Mouse (Mus musculus): ENCODE data around the gene Wdr83os. TPM values are rescaled to one million over a fixed set of nuclear protein-coding genes. Genes with fewer than 3 reads are reported as not detected.

Wdr83os gene
- 10 to 100 TPM; 39.8 to 43.1 TPM for total RNA-seq (2021)
- long read RNA-seq, experiment 1, transcript Wdr83os-201 (4 exons, 922 nt), result major isoform, 59 of 67 reads
- long read RNA-seq, experiment 1, transcript Wdr83os-203 (3 exons, 798 nt), result minor isoform, 7 of 67 reads
- long read RNA-seq, experiment 1, partial matches to known transcripts, result 1 of 67 reads
- long read RNA-seq, experiment 1, other reads (novel, unspliced or antisense), result 0 of 67 reads
- long read RNA-seq, experiment 2, transcript Wdr83os-203 (3 exons, 798 nt), result minor isoform, 6 of 53 reads
- long read RNA-seq, experiment 2, transcript Wdr83os-201 (4 exons, 922 nt), result major isoform, 45 of 53 reads
- long read RNA-seq, experiment 2, partial matches to known transcripts, result 1 of 53 reads
- long read RNA-seq, experiment 2, other reads (novel, unspliced or antisense), result 0 of 53 reads

DNA sequence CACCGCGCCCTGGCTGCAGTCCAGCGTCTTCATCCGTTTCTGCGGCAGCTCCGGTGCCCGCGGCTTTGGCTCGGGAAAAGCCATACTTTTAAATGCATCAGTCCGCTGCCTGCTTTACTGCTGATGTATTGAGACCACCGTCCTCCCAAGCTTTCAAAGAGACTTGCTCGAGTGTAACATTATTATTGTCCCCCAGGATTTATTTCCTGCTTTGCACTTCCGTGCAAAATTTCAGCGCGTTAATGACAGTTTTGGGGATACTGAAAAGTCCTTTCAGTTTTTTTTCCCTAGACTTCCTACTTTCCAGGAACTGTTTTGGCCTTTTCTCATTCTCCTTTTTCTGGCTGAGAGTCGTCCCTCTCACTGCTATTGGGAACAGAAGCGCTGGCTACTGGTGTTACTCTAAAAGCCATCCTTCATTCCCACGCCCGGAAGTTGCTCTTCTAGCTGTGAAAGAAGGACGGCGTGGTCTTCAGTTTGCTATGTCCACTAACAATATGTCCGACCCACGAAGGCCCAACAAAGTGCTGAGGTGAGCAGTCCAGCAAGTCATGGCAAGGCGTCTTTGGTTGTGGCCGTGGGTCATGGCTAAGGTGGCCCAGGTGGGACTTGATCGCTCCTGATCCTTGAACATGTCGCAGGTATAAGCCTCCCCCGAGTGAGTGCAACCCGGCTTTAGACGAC, at the start of gene Wdr83os:
Wdr83os (plus strand) TSS at position 209 of the 684 bp plus-strand sequence.
- peak; percentile 34 for DNase-seq

GRCm38 (mm10) chr8:85032622-85033311, 47.8 kb upstream of the Wdr83os start:
- no peak for DNase-seq

GRCm38 (mm10) chr8:85033867-85034266, 46.7 kb upstream of the Wdr83os start:
- no peak for DNase-seq

DNA sequence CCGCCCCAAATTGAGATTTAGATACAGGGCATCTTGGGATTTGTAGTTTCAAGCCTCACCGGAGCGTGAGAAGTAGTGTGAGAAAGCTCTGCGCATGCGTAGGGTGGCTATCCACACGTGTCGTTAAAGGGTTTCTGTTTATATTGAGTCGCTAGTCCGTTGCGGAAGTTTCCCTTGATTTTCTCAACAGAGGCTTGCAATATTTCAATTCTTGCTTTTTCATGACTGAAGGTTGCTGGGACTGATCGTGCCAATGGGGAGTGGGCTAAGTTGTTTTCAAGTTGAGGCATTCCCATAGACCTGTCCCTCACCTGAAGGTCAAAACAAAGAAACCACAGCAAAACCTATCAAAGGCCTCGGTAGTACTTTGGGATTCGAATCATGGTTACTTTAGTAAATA, 45.8 kb upstream of the Wdr83os start:
- peak; percentile 50 for DNase-seq

DNA sequence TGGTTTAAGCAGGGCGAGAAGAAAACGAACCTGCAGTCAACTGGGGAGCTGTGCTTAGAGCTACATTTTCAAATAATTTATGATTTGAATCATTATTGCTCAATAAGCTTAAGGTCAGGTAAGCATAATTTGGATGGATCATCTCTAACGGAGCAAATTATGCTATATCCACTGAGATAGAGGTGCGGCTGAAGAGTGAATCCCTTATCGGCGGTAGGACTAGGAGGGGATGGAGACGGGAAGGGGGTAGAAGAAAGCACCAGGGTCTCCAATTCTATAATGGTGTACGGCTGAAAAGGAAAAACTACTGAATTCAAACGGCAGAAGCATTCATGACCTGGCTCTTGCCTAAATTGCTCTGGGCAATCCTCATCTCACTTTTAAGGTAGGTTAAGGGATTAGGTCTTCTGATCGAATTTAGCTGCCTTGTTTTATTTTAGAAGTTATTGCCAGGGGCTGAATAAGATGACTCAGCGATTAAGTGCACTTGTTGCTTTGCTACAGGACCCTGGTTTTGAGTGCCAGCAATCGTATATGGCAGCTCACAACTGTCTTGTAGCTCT, 45.3 kb upstream of the Wdr83os start:
- no peak for DNase-seq

DNA sequence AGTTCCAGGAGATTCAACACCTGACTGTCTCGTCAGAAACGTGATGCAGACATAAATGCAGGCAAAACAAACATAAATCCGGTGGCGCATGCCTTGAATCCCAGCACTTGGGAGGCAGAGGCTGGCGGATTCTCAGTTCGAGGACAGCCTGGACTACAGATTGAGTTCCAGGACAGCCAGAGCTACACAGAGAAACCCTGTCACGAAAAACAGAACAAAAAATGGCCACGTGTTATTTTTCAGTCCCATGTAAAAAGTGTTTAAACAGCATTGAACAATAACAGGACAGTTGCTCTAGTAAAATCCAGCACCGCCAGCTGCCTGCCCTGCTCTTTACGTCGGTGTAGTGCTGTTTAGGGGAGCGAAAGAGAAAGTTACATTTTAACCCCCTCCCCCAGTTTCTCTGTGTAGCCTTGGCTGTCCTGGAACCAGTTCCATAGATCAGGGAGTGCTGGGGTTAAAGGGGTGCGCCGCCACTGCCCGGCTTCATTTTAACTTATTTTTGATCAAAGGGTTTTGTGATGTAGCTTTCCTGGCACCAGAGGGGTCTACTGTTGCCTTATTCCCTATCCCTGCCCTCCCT, 44.7 kb upstream of the Wdr83os start:
- no peak for DNase-seq

DNA sequence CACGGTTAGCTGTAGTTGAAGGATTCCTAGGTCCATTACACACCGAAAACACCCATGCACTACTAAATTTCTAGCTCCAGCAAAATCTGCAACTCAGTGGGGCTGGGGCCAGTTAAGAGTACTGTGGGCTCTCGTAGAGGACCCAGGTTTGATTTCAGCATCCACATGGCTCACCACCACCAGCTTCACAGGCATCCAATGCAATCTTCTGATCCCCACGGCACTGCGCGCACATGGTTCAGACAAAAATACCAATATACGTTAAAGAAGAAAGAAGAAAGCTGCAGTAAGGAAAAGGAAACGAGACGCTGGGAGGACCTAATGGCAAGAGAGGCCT, 44.2 kb upstream of the Wdr83os start:
- no peak for DNase-seq

- peak; percentile 91 for DNase-seq
Measured at GRCm38 (mm10) chr8:85036718-85037365, 43.7 kb upstream of the Wdr83os start, which contains the start of gene Tnpo2. TSS of gene Tnpo2 (plus strand) at chr8:85036915.

DNA sequence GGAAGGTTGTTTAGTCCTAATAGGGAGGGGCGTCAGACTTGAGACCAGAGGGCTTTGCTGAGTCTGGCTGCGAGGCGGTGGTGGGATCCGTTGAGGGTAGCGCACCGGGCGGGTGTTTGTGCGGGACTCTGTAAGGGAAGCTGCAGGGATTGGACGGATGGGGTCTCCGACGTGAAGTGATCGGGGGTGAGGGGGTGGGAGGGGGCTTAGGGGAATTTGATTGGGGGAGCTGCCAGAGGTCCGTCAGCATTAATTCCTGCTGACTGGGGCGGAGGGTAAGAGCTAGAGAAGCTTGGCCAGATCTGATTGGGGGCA, 43.2 kb upstream of the Wdr83os start:
- DNase-seq, result no peak

- peak; percentile 45 for DNase-seq
Measured at GRCm38 (mm10) chr8:85037681-85038531, 42.6 kb upstream of the Wdr83os start.

DNA sequence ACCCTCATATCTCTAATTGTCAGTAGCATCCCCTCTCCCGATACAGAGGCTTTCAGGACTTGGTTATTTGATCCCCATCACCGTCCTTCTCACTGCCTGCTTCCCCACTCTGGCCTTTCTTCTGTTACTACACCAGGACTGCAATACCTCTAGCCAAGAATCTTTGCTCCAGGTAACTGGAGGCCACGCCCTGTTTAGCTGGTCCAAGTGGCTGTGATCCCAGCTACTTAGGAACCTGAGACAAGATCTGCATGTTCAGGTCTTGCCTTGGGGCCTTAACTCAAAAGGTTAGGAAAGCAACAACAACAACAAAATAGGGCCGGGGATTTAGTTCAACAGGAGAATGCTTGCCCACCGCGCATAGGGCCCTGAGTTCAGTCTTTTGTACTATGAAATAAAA, 36.9 kb upstream of the Wdr83os start:
- no peak for DNase-seq

DNA sequence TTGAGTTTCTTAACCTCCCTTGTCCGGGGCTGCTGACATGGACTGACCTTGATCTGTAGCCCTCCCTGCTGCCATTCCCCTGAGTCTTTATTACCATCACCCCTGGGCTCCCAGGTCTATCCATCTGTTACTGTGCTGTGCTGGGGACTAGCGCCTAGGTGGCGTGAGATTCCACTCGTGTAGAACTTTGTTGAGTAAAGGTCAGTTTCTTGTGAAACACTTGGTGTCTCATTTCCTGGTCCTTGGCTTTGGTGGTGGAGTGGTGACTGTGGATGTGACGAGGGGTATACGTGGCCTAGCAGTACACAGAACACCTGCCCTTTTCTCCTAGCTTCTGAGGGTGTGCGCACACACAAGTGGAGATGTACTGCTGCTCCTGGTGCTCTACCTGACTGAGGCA, 23.2 kb upstream of the Wdr83os start:
- DNase-seq, result no peak

DNA sequence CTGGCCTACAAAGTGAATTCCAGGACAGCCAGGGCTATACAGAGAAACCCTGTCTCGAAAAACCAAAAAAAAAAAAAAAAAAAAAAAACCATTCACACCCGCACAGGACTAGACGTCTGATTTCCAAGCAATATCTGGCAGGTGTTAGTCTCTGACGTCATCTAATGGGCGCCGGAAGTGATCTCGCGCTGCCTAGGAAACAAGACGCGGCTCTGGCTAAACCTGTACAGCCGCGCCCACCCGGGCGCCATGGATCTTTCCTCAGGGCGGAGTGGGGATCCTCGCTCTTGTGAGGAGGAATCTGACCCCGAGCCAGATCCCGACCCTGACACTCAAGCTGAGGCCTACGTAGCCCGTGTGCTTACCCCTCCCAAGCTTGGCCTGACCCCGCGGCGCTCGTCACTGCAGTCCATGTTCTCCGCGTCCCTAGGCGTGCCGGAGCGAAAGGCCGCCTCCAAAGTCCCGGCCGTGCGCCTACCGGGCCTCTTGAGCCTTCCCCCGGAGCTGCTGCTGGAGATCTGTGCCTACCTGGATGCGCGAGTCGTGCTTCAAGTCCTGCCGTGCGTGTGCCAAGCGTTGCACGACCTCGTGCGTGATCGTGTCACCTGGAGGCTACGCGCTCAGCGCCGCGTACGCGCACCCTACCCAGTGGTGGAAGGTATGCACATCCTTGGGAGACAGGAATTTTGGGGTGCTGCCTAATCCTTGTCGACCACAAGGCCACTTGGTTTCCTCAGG, 20.5 kb upstream of the Wdr83os start, which contains the start of gene Fbxw9:
Fbxw9 (plus strand) TSS at position 177 of the 738 bp plus-strand sequence.
- peak; percentile 73 for DNase-seq

GRCm38 (mm10) chr8:85062603-85063002, 17.9 kb upstream of the Wdr83os start:
- no peak for DNase-seq

DNA sequence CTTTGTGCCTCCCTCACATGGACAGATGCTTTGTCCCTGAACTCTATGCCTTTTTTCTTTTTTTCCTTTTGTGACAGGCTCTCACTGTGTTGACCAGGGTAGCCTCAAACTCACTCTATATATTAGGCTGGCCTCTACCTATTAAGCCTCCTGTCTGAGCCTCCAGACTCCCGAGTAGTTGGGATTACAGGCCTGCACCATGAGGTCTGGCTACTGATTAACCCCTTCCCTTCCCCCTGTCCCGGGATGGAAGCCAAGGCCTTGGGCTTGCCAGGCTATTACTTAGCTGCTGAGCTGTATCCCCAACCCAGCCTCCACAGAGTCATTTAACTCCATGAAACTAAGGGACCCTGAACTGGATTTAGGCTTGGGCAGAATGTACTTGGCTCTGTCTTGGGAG, 15.3 kb upstream of the Wdr83os start:
- no peak for DNase-seq

DNA sequence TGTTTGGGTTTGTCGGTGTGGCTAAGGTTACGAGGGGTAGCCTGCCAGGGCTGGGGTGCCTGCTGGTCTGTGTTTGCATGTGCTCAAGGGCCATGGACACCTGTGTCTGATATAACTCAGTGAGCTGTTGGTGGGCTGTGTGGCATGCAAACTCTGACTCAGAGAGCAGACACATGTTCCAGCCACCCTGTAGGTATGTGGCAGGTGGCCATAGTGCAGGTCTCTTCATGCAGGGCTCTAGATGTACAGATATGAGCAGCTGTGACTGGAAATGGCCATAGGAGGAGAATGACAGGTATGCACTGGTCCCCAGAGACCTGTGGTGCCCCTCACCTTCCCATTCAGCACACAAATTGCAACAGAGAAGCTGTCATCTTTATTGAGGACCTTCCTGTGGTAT, 13.4 kb upstream of the Wdr83os start:
- no peak for DNase-seq

- no peak for DNase-seq
Measured at GRCm38 (mm10) chr8:85067982-85068381, 12.6 kb upstream of the Wdr83os start, which contains the start of gene Gm5741. TSS of gene Gm5741 (minus strand) at chr8:85067982.

DNA sequence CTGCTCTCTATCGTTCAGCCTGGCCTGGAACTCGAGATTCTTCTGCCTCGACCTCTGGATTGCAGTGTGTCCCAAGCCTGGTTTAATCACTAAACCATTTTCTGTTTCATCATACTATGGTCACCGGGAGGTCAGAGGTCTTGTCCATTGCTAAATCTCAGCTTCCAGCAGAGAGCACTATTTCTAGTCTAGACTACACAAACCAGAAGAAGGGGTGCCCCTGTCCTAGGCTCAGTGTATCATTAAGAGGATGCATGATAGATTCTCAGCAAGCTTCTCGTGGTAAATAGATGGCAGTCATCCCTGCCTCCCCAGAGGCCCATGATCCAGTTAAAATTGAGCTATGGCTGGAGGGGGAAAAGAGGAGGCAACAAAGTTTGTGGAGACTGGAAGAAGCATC, 9.5 kb upstream of the Wdr83os start:
- no peak for DNase-seq

DNA sequence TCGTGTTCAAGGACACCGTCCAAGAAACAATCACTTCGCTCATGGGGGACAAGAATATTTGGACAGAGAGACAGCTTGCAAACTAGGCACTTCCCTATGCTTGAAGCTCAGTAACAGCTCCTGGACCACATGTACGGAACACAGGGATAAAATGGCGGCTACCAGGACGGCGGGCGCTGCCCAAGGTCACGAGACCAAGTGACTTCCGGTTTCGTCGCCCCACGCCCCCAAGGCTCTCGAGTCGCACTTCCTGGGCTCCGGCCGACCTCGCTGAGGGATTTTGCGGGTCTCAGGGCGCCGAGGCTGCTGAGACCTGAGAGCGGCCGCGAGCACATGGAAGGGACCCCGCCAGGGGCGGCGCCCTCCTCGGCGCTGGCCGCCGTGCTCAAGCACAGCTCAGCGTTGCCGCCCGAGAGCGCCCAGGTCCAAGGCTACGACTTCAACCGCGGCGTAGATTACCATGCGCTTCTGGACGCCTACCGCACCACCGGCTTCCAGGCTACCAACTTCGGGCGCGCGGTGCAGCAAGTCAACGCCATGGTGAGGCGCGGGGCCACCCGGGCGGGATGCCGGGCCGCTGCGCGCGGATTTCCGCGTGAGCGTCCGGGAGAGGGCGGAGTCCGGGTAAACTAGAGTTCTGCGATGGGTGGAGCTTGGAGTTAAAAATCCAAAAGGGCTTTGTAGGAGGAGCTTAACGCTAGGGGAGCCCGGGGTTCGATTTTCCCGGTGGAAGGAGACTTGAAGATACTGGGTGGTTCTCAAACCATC, 8.8 kb upstream of the Wdr83os start, which contains the start of gene Dhps:
Dhps (plus strand) TSS at position 244 of the 768 bp plus-strand sequence.
- peak; percentile 88 for DNase-seq

Data from gastrocnemius, postnatal 25 days (tissue).